Comparison of ENCODE assay signal across 8 mouse cellular contexts in the genomic region with DNA sequence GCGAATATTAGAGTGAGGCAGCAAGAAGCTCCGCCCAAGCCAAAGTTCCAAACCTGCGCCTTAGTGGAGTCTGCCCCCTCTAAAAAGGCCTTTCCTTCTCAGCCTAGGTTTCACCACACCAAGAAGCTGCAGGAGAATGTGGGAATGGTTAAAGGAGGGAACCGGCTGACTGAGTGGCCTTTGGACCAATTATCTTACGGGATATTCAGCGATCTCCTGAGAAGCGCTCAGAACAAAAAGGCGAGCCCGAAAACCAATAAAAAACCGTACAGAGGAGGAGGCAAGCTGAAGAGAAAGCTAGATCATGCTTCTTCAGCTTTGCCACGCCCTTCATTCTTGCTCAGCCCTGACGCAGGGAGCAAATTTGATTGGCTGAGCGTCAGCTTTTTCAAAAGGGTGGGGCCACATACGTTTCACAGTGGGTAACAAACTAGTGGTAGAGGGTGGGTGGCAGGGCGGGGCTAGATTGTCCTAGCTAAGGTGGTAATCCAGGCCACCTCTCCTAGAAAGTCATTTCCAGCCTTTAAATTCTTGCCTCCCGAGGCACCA. TPM values are rescaled to one million over a fixed set of nuclear protein-coding genes. Genes with fewer than 3 reads are reported as not detected.
A peak's percentile ranks its signal among the peaks of the same experiment; 100 is the strongest.
DNase-seq lines count a peak whose midpoint lies in the region; ATAC-seq and TF ChIP-seq lines count a peak whose summit lies in the region.

TSS of gene Cdk16 (plus strand) at position 436 of the 549 bp plus-strand sequence.

- H3K9me3 ChIP-seq in hindbrain, embryonic 14.5 days (ENCODE audit: control insufficient read depth, low read length), result no peaks in the 10 kb centered on the region

- H3K4me1 ChIP-seq in hindbrain, embryonic 14.5 days (replicated peaks; ENCODE audit: control insufficient read depth, insufficient read depth, low read length), result peaks cover 12% of the 10 kb centered on the region

- no peak for TF ChIP-seq CTCF in left cerebral cortex, adult 2 months (IDR thresholded peaks at IDR 0.05)

- ATAC-seq in hindbrain, embryonic 14.5 days (ENCODE audit: low FRiP score), result peak; percentile 93
- peak; percentile 89 for ATAC-seq in megakaryocyte, adult 5-6 weeks (ENCODE audit: poor library complexity, severe bottlenecking)

- no peaks in the 10 kb centered on the region for H3K27me3 ChIP-seq in hindbrain, embryonic 14.5 days (ENCODE audit: control insufficient read depth, insufficient read depth, low read length)

- H3K27ac ChIP-seq in hindbrain, embryonic 14.5 days, result peak within 1 kb of the TSS; percentile 93
- peak within 1 kb of the TSS; percentile 97 for H3K27ac ChIP-seq in left cerebral cortex, adult 2 months

- DNase-seq in T-cell, adult 2 months (ENCODE audit: low spot score), result peak; percentile 88
- peak; percentile 82 to 89 for DNase-seq in cerebellum, postnatal 25 days
- peak; percentile 53 to 64 for DNase-seq in frontal cortex, postnatal 25 days (ENCODE audit: low spot score in 2 of 2)
- DNase-seq in hindbrain, embryonic 14.5 days (ENCODE audit: low spot score), result peak; percentile 85
- DNase-seq in left cerebral cortex, adult 2 months (ENCODE audit: extremely low spot score in 1 of 2, low spot score in 2 of 2), result peak; percentile 74 to 81
- DNase-seq in right cerebral cortex, adult 2 months (ENCODE audit: low spot score in 2 of 2), result peak; percentile 81 to 83
- peak; percentile 88 for DNase-seq in urinary bladder, postnatal 14 days (ENCODE audit: low spot score)

- 18% methylated on average over 16 of the region's 16 CpGs for WGBS in hindbrain, embryonic 14.5 days

- peaks cover 8% of the 10 kb centered on the region for H3K36me3 ChIP-seq in hindbrain, embryonic 14.5 days (replicated peaks; ENCODE audit: control insufficient read depth, insufficient read depth)

- H3K9ac ChIP-seq in hindbrain, embryonic 14.5 days, result peak within 1 kb of the TSS; percentile 78

- intact Hi-C loops in left cerebral cortex, adult 2 months (cut with DNase I), result loop anchor here (2.0 kb wide), 1 partner anchor 17 kb away; no protein-coding TSS in a partner anchor

- H3K4me2 ChIP-seq in hindbrain, embryonic 14.5 days (replicated peaks), result peak within 1 kb of the TSS; percentile 72

- peak within 1 kb of the TSS; percentile 69 for H3K4me3 ChIP-seq in hindbrain, embryonic 14.5 days (replicated peaks; ENCODE audit: low read length)
- peak within 1 kb of the TSS; percentile 74 for H3K4me3 ChIP-seq in left cerebral cortex, adult 2 months

RNA-seq across cellular contexts. Expression of gene Cdk16, which starts in this region (rescaled TPM):
- polyA plus RNA-seq in hindbrain, embryonic 14.5 days (2014; fragmentation: Nextera tagmentation; extraction: Ambion mirVana), result 126 and 142 TPM in 2 replicates
- 100 to 1,000 TPM; 252 to 273 TPM for total RNA-seq in left cerebral cortex, adult 2 months (2021)
- 41.2 and 53.5 TPM in 2 replicates for total RNA-seq in megakaryocyte, adult 5-6 weeks (2015)
- total RNA-seq in megakaryocyte, adult 5-6 weeks (2017), result 21.7 and 22.9 TPM in 2 replicates

Comparison
In these comparisons a context has a peak if more than half of its experiments do, and no peak if none do; other contexts are left out.
1. Peak in every context shown above with its lines: DNase-seq, ATAC-seq, H3K4me3 ChIP-seq and H3K27ac ChIP-seq.
2. RNA of gene Cdk16 (total RNA-seq): 252 to 273 TPM in left cerebral cortex, adult 2 months; 21.7 to 53.5 TPM in megakaryocyte, adult 5-6 weeks; every median in the first group is over 4 times any median in the second.